9 mouse cellular contexts compared by ENCODE assay signal in genomic region chr6:67138302-67139011, GRCm38 (mm10).
DNase-seq lines count a peak whose midpoint lies in the region; ATAC-seq and TF ChIP-seq lines count a peak whose summit lies in the region.
"Had no signal": no experiment of that assay in that cellular context is flagged by ENCODE, and none has a peak within 500 bp of the region (broad histone marks: within the 10 kb centered on the region; RNA-seq: fewer than 3 reads in every experiment).

No protein-coding gene starts in this region.

- DNase-seq in liver, adult 2 months (ENCODE audit: extremely low read depth, low read depth, low spot score): peak; percentile 88
- DNase-seq in liver: no peak
- peak; percentile 74 for DNase-seq in adrenal gland, postnatal 14 days
- DNase-seq in right cerebral cortex, postnatal 4 days: no peak
- no peak for DNase-seq in left cerebral cortex, adult 9 months (ENCODE audit: low spot score in 2 of 2)
- no peak for DNase-seq in frontal cortex, postnatal 25 days (ENCODE audit: low spot score in 2 of 2)

- no peaks in the 10 kb centered on the region for H3K36me3 ChIP-seq in liver, adult 2 months (ENCODE audit: control insufficient read depth, insufficient read depth, low read length)
- no peaks in the 10 kb centered on the region for H3K36me3 ChIP-seq in intestine, postnatal 0 days (ENCODE audit: control insufficient read depth, insufficient read depth)
- H3K36me3 ChIP-seq in myocyte (ENCODE audit: control insufficient read depth, insufficient read depth): no peaks in the 10 kb centered on the region
- H3K36me3 ChIP-seq: neural tube, embryonic 12.5 days had no signal

- H3K4me2 ChIP-seq in intestine, postnatal 0 days (replicated peaks; ENCODE audit: low read depth): no peak overlapping the region
- H3K4me2 ChIP-seq in myocyte (ENCODE audit: low read depth): peak overlapping the region; percentile 56
- H3K4me2 ChIP-seq: neural tube, embryonic 12.5 days had no signal

- no peak overlapping the region for H3K27ac ChIP-seq in liver, adult 2 months (replicated peaks; ENCODE audit: insufficient read depth, low read depth, low read length)
- H3K27ac ChIP-seq in intestine, postnatal 0 days (ENCODE audit: low read depth, low read length): peak overlapping the region; percentile 65; the same call in 1 of the 2 replicates
- H3K27ac ChIP-seq: neural tube, embryonic 12.5 days had no signal

- peak; percentile 31; the same call in 1 of the 2 replicates for ATAC-seq in intestine, postnatal 0 days

- no peaks in the 10 kb centered on the region for H3K27me3 ChIP-seq in liver, adult 2 months (ENCODE audit: control insufficient read depth, insufficient read depth, low read length)
- no peaks in the 10 kb centered on the region for H3K27me3 ChIP-seq in intestine, postnatal 0 days (replicated peaks; ENCODE audit: control insufficient read depth, insufficient read depth, low read length)
- H3K27me3 ChIP-seq in myocyte (ENCODE audit: control insufficient read depth, insufficient read depth, insufficient read length): no peaks in the 10 kb centered on the region
- H3K27me3 ChIP-seq: neural tube, embryonic 12.5 days had no signal

- TF ChIP-seq CTCF in liver, adult 2 months (IDR thresholded peaks at IDR 0.05; ENCODE audit: low read depth, low read length): peak; percentile 49
- TF ChIP-seq CTCF in intestine, postnatal 0 days (IDR thresholded peaks at IDR 0.05; ENCODE audit: low read depth): peak; percentile 52

- H3ac ChIP-seq in myocyte (ENCODE audit: control insufficient read depth, insufficient read length): no peak overlapping the region

- H3K79me2 ChIP-seq in liver, adult 2 months (ENCODE audit: control insufficient read depth, insufficient read depth, low read length): no peaks in the 10 kb centered on the region
- no peaks in the 10 kb centered on the region for H3K79me2 ChIP-seq in myocyte (ENCODE audit: control insufficient read depth, insufficient read depth)

- H3K9ac ChIP-seq in liver, adult 2 months (ENCODE audit: low read depth, low read length): no peak overlapping the region
- no peak overlapping the region for H3K9ac ChIP-seq in intestine, postnatal 0 days (ENCODE audit: low read depth, low read length)
- H3K9ac ChIP-seq: neural tube, embryonic 12.5 days had no signal

- 18% methylated on average over 13 of the region's 13 CpGs for WGBS in liver, adult 2 months
- WGBS in intestine, postnatal 0 days: 33% methylated on average over 13 of the region's 13 CpGs

- no peaks in the 10 kb centered on the region for H3K9me3 ChIP-seq in intestine, postnatal 0 days (ENCODE audit: control insufficient read depth)
- H3K9me3 ChIP-seq: neural tube, embryonic 12.5 days had no signal

- H3K4me1 ChIP-seq in liver, adult 2 months (ENCODE audit: control insufficient read depth, insufficient read depth, low read length): peaks cover 3% of the 10 kb centered on the region
- H3K4me1 ChIP-seq in intestine, postnatal 0 days (replicated peaks; ENCODE audit: control insufficient read depth, insufficient read depth, low read length): peaks cover 22% of the 10 kb centered on the region
- H3K4me1 ChIP-seq: neural tube, embryonic 12.5 days had no signal

- no peak overlapping the region for H3K4me3 ChIP-seq in liver, adult 2 months (ENCODE audit: insufficient read depth, low read depth, low read length)
- no peak overlapping the region for H3K4me3 ChIP-seq in intestine, postnatal 0 days (ENCODE audit: low read depth, low read length)
- no peak overlapping the region for H3K4me3 ChIP-seq in myocyte
- H3K4me3 ChIP-seq: neural tube, embryonic 12.5 days had no signal

- no peak for TF ChIP-seq POLR2A in liver, adult 2 months (IDR thresholded peaks at IDR 0.05; ENCODE audit: extremely low read depth, insufficient read depth, low read length)
- no peak for TF ChIP-seq POLR2A in myocyte (IDR thresholded peaks at IDR 0.05; ENCODE audit: insufficient read length, low read depth)

TF ChIP-seq in myocyte, 11 proteins besides CTCF, POLR2A, EP300 and RAD21:
- TF ChIP-seq POLR2AphosphoS2 (IDR thresholded peaks at IDR 0.05; ENCODE audit: insufficient read length, low read depth) (no peak), MAX (IDR thresholded peaks at IDR 0.05; ENCODE audit: low read depth) (no peak), REST (IDR thresholded peaks at IDR 0.05; ENCODE audit: insufficient read depth, insufficient read length) (no peak), USF1 (IDR thresholded peaks at IDR 0.05; ENCODE audit: low read depth) (no peak), E2F4 (IDR thresholded peaks at IDR 0.05; ENCODE audit: insufficient read depth) (no peak), TCF12 (IDR thresholded peaks at IDR 0.05; ENCODE audit: insufficient read depth, poor library complexity, severe bottlenecking) (peak; percentile 95), TCF3 (IDR thresholded peaks at IDR 0.05; ENCODE audit: insufficient read length, low read depth) (peak; percentile 99), SRF (IDR thresholded peaks at IDR 0.05; ENCODE audit: control insufficient read depth, insufficient read length, low read depth) (peak; percentile 91), CEBPB (IDR thresholded peaks at IDR 0.05; ENCODE audit: insufficient read depth, poor library complexity, severe bottlenecking) (0 out of 2 replicates have a peak, but pooled peaks have one; percentile 5), MYOG (IDR thresholded peaks at IDR 0.05; ENCODE audit: control insufficient read depth in 1 of 3, insufficient read depth in 1 of 3, insufficient read length in 2 of 3, low read depth in 2 of 3) (peak; percentile 94 to 96 (median 96)), MYOD1 (IDR thresholded peaks at IDR 0.05; ENCODE audit: control insufficient read depth in 1 of 3, insufficient read length in 2 of 3, low read depth in 2 of 3) (peak; percentile 95 to 99 (median 97))

Comparison
In these comparisons a context has a peak if more than half of its experiments do, and no peak if none do; other contexts are left out.
1. DNase-seq: peak in liver, adult 2 months (single experiment) and adrenal gland, postnatal 14 days (single experiment); none in liver (single experiment), right cerebral cortex, postnatal 4 days (single experiment), left cerebral cortex, adult 9 months (0 of 2) and frontal cortex, postnatal 25 days (0 of 2).